Mouse (Mus musculus) liver, embryonic 13.5 days (tissue): Measurements from ENCODE around the gene Pakap. TPM values are rescaled to one million over a fixed set of nuclear protein-coding genes. Genes with fewer than 3 reads are reported as not detected.
A peak's percentile ranks its signal among the peaks of the same experiment; 100 is the strongest.

Experiments used
- ATAC-seq: fragments of 200-750 bp; cut with Nextera tagmentation; 2 replicates; pipeline ENCODE4 v1.8.0; 2017; ENCODE audit warnings: low read depth, mild to moderate bottlenecking, moderate number of reproducible peaks, moderate library complexity
- DNase-seq: peaks from one replicate; pipeline ENCODE4 v3.0.0; 2022
- H3K27ac ChIP-seq: fragments of 300-500 bp; sonication (generic); 2 replicates; pipeline ENCODE4 v1.5.1; 2015; ENCODE audit warnings: moderate library complexity, mild to moderate bottlenecking, inconsistent platforms
- H3K27me3 ChIP-seq: fragments of 300-500 bp; sonication (generic); 2 replicates; pipeline ENCODE4 v1.6.1; 2015; ENCODE audit warnings: mild to moderate bottlenecking, inconsistent platforms
- H3K36me3 ChIP-seq: fragments of 300-500 bp; sonication (generic); 2 replicates; pipeline ENCODE4 v1.6.1; 2015; ENCODE audit warnings: mild to moderate bottlenecking, inconsistent platforms
- H3K4me1 ChIP-seq: fragments of 300-500 bp; sonication (generic); replicated peaks from 2 replicates; pipeline ENCODE4 v1.6.1; 2015; ENCODE audit warnings: inconsistent platforms
- H3K4me2 ChIP-seq: fragments of 300-500 bp; sonication (generic); 2 replicates; pipeline ENCODE4 v1.6.1; 2015; ENCODE audit warnings: inconsistent platforms, mild to moderate bottlenecking, moderate library complexity
- H3K4me3 ChIP-seq: fragments of 300-500 bp; sonication (generic); replicated peaks from 2 replicates; pipeline ENCODE4 v1.5.1; 2015; ENCODE audit warnings: mild to moderate bottlenecking, inconsistent platforms
- H3K9ac ChIP-seq: fragments of 300-500 bp; sonication (generic); 2 replicates; pipeline ENCODE4 v1.6.1; 2015; ENCODE audit warnings: mild to moderate bottlenecking, inconsistent platforms
- H3K9me3 ChIP-seq: fragments of 300-500 bp; sonication (generic); replicated peaks from 2 replicates; pipeline ENCODE4 v1.6.1; 2016; ENCODE audit warnings: inconsistent platforms
- WGBS: fragments of 180-500 bp; shearing (Covaris S2); methylation state at CpG from one replicate; pipeline ENCODE4 v1.1.7; 2015; ENCODE audit not compliant: insufficient replicate concordance; 5-methylcytosine and 5-hydroxymethylcytosine counted together
- polyA plus RNA-seq: library from polyadenylated mRNA; unstranded; fragments of >200 nt; fragmentation: Nextera tagmentation; extraction: Ambion mirVana; gene quantifications from 2 replicates; pipeline ENCODE4 v1.2.1, GENCODE M21; 2015

The Pakap gene
- polyA plus RNA-seq, 1 experiment from 2014 or later: 1.2 TPM

DNA sequence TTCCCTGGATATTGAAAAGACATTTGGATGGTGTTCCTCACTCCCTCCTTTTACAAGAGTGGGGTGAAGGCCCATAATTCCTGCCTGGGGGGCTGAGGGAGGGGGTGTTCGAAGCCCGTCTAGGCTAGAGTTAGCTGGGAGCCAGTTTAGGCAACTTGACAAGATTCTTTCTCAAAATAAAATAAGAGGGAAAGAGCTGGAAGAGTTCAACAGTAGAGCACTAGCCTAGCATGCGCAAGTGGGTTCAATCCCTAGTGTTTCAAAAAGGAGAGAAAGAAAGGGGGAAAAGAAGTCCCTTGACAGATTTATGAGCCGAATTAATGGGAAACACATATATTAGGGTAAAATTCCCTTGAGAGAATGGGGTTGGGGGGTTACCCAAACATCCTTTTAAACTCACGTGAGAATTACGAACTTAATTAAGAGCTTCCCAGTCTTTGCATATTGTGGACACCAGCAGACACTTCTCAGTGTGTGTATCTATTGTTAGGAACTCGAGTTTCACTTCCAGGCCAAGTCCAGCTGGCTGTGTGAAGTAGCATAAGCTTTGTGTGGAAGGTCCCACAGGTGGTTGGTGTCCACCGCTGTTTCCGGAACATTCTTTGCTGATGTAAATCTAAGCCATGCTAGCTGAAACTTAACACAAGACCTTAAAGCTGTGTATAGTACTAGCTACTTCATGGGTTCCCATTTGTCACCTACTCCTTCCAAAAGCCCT lies 294.4 kb downstream of the Pakap start:
- Histone ChIP-seq H3K4me1 (no peaks in the 10 kb centered on the region; the same call in 1 of the 2 replicates), H3K9me3 (no peaks in the 10 kb centered on the region), H3K27me3 (no peaks in the 10 kb centered on the region), H3K4me3 (no peak overlapping the region), H3K4me2 (no peak overlapping the region), H3K27ac (no peak overlapping the region), H3K36me3 (no peaks in the 10 kb centered on the region), H3K9ac (no peak overlapping the region)
- 72% methylated on average over 9 of the region's 9 CpGs for WGBS
- no peak for DNase-seq
- ATAC-seq: no peak

DNA sequence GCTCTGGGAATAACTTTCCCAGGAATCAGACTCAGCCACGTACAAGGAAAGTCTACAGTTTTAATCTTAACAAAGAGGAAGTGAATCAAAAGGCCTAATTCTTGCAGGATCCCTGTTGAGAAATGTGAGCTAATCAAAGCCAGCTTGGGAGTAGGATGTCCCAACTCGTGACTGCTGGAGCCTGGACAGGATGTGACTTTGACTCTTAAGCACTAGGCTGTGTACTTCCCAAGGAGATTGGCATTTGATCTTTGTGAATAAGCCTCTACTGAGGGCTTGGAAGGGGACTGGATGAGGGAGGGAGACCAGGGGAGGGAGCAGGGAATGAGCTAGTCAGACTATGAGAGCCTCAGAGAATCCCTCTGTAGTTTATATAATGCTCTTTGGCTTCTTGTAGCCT lies 298.1 kb downstream of the Pakap start:
- Histone ChIP-seq H3K4me2 (no peak overlapping the region), H3K27ac (no peak overlapping the region), H3K9me3 (no peaks in the 10 kb centered on the region), H3K4me3 (no peak overlapping the region), H3K36me3 (no peaks in the 10 kb centered on the region), H3K9ac (no peak overlapping the region), H3K4me1 (no peaks in the 10 kb centered on the region; the same call in 1 of the 2 replicates), H3K27me3 (no peaks in the 10 kb centered on the region)
- no peak for DNase-seq
- WGBS: 20% methylated on average over 2 of the region's 2 CpGs
- no peak for ATAC-seq

DNA sequence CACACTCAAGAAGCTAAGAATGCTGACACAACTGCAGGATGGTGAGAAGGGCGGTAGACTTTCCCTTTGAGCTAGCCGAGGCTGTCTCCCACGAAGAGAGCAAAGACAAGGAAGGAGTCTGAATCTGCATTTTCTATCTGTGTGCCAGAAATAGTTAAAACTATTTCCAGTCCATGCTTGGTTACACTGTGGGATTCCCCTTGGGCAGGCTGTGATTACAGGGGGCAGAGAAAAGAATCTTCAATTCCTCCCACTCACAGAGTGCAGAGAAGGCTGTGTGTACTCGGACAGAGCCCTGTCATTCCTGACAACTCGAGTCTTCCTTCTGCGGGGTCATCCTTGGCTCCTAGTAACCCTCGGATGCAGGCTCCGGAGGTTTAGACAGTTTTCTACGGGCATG lies 299.0 kb downstream of the Pakap start:
- Histone ChIP-seq H3K4me3 (no peak overlapping the region), H3K9me3 (no peaks in the 10 kb centered on the region), H3K36me3 (no peaks in the 10 kb centered on the region), H3K27ac (no peak overlapping the region), H3K4me1 (no peaks in the 10 kb centered on the region; the same call in 1 of the 2 replicates), H3K9ac (no peak overlapping the region), H3K27me3 (no peaks in the 10 kb centered on the region), H3K4me2 (no peak overlapping the region)
- ATAC-seq (no peak), DNase-seq (no peak)
- 62% methylated on average over 9 of the region's 9 CpGs for WGBS

DNA sequence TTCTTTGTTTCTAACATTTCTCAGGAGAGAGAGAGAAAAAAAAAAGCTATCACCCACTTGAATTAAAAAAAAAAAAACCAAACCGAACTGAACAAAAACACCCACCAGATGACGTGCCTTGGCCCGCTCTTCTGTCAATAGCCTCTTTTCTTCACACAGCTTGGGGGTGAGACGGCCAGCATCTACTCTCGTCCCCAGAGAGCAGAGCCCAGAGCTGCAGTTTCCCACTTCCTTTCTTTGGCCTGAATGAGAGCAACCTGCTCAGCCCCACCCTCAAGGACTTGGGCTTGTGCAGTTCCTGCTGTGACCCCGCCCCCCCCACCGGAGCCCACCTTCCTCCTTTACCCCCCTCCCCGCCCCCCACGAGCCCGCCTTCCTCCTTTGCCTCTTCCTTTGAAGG lies 299.5 kb downstream of the Pakap start:
- Histone ChIP-seq H3K4me2 (no peak overlapping the region), H3K9me3 (no peaks in the 10 kb centered on the region), H3K27me3 (no peaks in the 10 kb centered on the region), H3K4me1 (no peaks in the 10 kb centered on the region; the same call in 1 of the 2 replicates), H3K27ac (no peak overlapping the region), H3K4me3 (no peak overlapping the region), H3K9ac (no peak overlapping the region), H3K36me3 (no peaks in the 10 kb centered on the region)
- ATAC-seq: no peak
- WGBS: 21% methylated on average over 10 of the region's 10 CpGs
- no peak for DNase-seq

DNA sequence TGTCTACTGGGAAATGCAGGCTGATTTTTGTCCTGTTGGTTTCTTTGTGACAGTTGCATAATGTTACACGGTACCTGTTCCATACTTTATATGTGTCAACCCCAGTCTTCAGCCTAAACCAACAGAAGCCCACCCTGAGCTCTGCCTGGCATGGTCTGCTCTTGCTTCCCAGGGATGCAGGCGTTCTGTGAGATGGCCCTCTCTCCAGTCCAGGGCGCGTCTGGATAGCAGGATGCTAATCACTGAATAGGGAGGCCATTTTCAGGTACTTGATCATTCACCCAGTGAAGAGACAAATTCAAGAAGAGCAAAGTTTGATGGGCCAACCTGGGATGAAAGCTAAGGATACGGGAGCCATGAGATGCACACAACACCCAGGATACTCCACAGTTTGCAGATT lies 311.2 kb downstream of the Pakap start:
- 64% methylated on average over 5 of the region's 5 CpGs for WGBS
- H3K27ac ChIP-seq: no peak overlapping the region
- H3K27me3 ChIP-seq: no peaks in the 10 kb centered on the region
- no peak overlapping the region for H3K4me2 ChIP-seq
- no peak overlapping the region for H3K9ac ChIP-seq
- H3K4me1 ChIP-seq: no peaks in the 10 kb centered on the region
- no peaks in the 10 kb centered on the region for H3K9me3 ChIP-seq
- no peaks in the 10 kb centered on the region for H3K36me3 ChIP-seq
- DNase-seq (no peak), ATAC-seq (no peak)
- no peak overlapping the region for H3K4me3 ChIP-seq

DNA sequence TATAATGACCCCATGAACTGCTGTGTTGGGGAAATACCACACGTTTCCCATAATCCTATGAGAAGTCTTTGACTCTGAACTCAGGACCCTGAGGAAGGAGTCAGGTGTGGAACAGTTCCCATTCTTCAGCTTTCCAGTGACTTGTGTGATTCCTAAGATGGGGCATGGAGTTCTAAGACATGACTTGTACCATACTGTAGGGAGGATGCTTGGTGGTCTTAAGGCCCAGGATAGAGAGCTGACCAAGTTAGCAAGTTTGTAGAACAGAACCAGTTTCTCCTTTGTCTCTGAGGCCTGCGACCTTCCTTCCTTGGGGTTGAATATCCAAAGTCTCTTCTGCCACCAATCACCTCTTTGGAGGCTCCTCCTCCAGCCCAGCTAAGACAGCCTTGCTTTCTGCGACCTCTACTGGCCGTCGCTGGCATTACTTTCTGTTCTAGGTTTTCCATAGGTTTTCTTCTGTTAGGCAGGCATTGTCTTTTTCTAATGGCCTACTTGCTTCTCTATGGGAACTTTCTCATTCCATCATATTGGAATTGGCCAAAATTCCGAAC lies 311.9 kb downstream of the Pakap start:
- H3K4me3 ChIP-seq: no peak overlapping the region
- no peaks in the 10 kb centered on the region for H3K4me1 ChIP-seq
- H3K9me3 ChIP-seq: no peaks in the 10 kb centered on the region
- peak; percentile 19 for DNase-seq
- H3K9ac ChIP-seq: no peak overlapping the region
- H3K27ac ChIP-seq: no peak overlapping the region
- H3K36me3 ChIP-seq: no peaks in the 10 kb centered on the region
- 7% methylated on average over 6 of the region's 6 CpGs for WGBS
- no peaks in the 10 kb centered on the region for H3K27me3 ChIP-seq
- H3K4me2 ChIP-seq: no peak overlapping the region
- no peak for ATAC-seq

DNA sequence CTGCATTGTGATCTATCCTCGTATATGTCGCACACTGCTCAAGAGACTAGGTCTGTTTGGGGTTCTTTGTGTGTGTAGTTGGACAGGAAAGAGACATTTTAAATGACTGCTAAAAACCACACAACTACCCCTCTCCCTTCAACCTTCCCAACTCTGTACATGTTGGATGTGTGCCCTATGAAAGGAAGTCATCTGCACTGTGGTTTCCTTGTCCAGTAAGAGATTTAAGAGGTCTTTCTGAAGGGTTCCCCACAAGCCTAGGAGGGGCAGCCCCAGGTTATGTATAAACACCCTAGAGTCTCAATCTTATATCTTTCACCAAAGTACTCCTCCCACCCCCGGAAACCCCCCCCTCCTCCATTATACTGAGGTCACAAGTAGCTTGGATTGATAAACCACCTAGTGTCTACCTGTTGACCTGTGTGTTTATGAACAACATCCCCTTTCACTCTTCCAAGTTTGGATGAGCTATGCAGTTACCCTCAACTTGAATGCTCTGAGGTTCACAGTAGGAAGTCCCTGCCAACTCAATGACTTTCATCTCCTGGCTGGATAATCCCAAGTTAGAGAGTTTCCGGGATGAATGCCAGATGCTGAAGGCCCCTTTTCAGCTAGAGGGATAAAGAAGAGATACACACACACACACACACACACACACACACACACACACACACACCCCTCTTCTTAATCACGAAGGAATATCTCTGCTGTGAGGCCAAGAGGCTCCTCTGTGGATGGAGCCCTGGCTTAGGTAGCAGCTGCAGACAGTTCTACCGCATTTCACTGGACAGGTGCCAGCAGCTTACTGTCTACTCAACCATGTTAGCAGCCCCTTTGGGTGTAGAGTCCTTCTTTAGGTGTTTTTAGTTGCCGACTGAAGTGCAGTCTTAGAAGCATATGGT lies 315.8 kb downstream of the Pakap start:
- ATAC-seq (no peak), DNase-seq (no peak)
- Histone ChIP-seq H3K4me1 (no peaks in the 10 kb centered on the region), H3K4me3 (no peak overlapping the region), H3K27ac (no peak overlapping the region), H3K4me2 (no peak overlapping the region), H3K27me3 (no peaks in the 10 kb centered on the region), H3K9me3 (no peaks in the 10 kb centered on the region), H3K36me3 (no peaks in the 10 kb centered on the region), H3K9ac (no peak overlapping the region)
- 48% methylated on average over 7 of the region's 7 CpGs for WGBS

DNA sequence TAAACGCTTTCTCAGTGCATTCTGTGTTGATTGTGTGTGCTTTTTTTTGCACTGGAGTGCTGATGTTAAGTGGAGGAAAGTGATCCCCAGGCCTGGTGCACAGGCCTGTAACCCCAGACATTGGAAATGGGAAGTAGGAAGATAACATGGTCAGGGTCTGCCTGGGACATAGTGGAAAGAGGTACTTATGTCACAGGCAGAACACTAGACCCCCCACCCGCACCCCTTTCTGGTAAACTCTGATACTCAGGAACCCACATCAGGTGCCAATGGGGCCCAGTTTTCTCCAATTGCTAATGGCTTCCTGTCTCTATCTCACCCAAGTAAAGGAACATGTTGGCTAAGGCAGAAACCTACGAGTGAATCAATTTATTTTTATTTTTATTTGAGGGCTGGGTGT lies 316.5 kb downstream of the Pakap start:
- Histone ChIP-seq H3K4me2 (no peak overlapping the region), H3K27me3 (no peaks in the 10 kb centered on the region), H3K36me3 (no peaks in the 10 kb centered on the region), H3K4me1 (no peaks in the 10 kb centered on the region), H3K9ac (no peak overlapping the region), H3K27ac (no peak overlapping the region), H3K4me3 (no peak overlapping the region), H3K9me3 (no peaks in the 10 kb centered on the region)
- WGBS: 44% methylated on average over 3 of the region's 3 CpGs
- DNase-seq (no peak), ATAC-seq (no peak)

DNA sequence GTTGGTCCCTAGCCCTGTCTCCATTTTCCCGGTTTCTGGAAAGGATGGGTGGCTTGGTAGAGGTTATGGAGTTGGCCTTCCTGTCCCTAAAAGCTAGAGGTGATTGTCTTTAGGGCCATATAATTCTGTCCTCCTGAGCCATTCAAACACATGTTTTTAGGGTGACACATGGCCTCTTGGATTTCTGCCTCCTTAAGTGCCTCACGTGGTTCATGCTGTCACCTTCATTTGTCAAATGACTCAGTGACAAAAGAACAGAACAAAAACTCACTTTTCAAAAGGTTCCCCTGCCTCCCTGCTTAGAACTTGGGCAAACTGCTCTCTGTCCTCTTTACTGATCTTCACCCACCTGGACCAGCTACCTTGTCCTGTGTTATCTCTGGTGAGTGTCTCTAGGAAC lies 317.2 kb downstream of the Pakap start:
- no peaks in the 10 kb centered on the region for H3K36me3 ChIP-seq
- no peak overlapping the region for H3K9ac ChIP-seq
- DNase-seq (no peak), ATAC-seq (no peak)
- H3K27me3 ChIP-seq: no peaks in the 10 kb centered on the region
- H3K4me2 ChIP-seq: no peak overlapping the region
- no peaks in the 10 kb centered on the region for H3K9me3 ChIP-seq
- WGBS: 44% methylated on average over 2 of the region's 2 CpGs
- no peak overlapping the region for H3K4me3 ChIP-seq
- H3K4me1 ChIP-seq: no peaks in the 10 kb centered on the region
- no peak overlapping the region for H3K27ac ChIP-seq

DNA sequence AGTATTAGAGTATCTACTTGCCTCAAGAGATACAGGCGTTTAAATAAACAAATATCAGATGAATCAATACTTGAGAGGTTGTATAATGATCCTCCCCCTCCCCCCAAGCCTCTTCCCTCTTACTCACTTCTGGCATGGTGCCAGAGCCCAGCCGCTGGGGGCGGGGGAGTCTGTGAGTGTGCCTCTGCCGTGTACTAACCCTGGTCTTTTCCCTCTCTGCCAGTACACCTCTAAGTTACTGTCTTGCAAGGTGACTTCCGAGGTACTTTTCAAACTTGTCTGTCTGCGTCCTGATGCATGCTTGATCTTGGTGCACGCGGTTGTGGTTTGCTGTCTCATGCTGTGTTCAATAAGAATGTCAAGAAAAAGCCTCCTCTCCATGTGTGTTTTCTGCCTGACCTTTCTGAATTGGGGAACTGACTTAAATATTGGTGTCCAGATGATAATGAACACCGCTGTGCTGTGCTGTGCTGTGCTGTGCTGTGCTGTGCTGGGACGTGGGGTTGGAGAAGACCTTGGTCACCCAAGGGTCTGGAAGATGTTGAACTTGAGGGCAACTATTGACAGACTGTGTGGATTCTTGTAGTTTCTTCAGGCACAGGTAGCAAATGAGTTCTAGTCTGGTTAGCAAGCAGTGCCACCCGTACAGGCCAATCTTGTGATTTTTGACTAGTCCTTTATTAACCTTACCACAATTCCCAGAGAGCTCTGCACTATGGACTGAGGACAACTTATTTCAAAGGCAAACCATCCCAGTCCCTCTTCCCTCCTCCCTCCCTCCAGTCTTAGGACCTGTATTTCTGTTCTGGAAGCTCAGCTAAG lies 318.3 kb downstream of the Pakap start:
- ATAC-seq (no peak), DNase-seq (no peak)
- H3K9ac ChIP-seq: no peak overlapping the region
- 30% methylated on average over 11 of the region's 11 CpGs for WGBS
- H3K9me3 ChIP-seq: no peaks in the 10 kb centered on the region
- no peak overlapping the region for H3K4me2 ChIP-seq
- H3K4me1 ChIP-seq: no peaks in the 10 kb centered on the region
- H3K36me3 ChIP-seq: no peaks in the 10 kb centered on the region
- H3K27ac ChIP-seq: no peak overlapping the region
- H3K27me3 ChIP-seq: no peaks in the 10 kb centered on the region
- no peak overlapping the region for H3K4me3 ChIP-seq

DNA sequence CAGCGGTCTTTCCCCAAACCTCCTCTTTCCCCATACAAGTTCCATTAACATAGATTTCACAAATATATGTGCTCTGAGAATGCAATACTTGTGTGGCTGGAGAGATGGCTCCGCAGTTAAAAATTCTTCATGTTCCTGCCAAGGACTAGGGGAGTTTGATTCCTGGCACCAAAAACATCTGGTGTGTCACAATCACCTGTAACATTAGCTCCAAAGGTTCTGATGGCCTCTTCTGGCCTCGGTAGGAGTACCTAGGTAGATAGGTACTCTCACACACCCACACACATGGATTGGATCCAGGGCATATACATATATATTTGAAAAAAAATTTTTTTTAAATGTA lies 318.9 kb downstream of the Pakap start:
- 79% methylated on average over 3 of the region's 3 CpGs for WGBS
- ATAC-seq (no peak), DNase-seq (no peak)
- Histone ChIP-seq H3K27me3 (no peaks in the 10 kb centered on the region), H3K36me3 (no peaks in the 10 kb centered on the region), H3K4me1 (no peaks in the 10 kb centered on the region), H3K4me2 (no peak overlapping the region), H3K9me3 (no peaks in the 10 kb centered on the region), H3K9ac (no peak overlapping the region), H3K4me3 (no peak overlapping the region), H3K27ac (no peak overlapping the region)
